Mouse (Mus musculus) ES-E14 (cell line): ENCODE results near the gene Adh4.

ENCODE experiments used
- MAFK ChIP-seq: IDR thresholded peaks from 2 replicates; pipeline ENCODE4 v1.6.1; 2014; ENCODE audit warnings: mild to moderate bottlenecking, low read depth, low read length, inconsistent platforms; ENCODE audit not compliant: insufficient read depth
- ZC3H11A ChIP-seq: IDR thresholded peaks from 2 replicates; pipeline ENCODE4 v1.6.1; 2012; ENCODE audit warnings: low read depth, mild to moderate bottlenecking, inconsistent platforms, low read length, borderline replicate concordance

DNA sequence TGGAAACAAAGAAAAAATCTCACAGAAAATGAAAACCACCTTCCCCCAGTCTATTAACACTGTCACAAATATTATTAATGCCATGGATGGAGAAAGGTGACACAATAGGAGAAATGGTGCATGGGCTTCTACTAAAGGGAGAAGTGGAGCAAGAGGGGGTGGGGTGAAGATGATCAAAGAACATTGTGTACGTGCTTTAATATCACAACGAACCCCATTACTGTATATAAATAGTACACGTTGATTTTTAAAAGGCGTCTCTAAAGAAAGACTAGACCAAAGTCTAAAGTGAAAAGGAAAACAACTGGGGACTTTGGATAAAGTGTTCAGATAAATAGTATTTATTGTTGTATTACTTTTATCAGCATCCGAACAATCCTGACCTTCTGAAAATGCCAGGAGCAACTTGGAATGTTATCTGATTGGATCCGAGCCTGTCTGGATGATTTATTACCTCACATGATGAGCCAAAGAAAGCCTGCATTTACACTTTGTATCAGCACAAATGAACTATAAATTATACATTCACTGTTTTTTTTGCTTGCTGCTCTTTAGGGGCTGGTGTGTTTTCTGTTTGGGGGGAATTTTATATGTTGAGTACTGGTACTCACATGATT, 15.2 kb downstream of the Adh4 start:
- TF ChIP-seq ZC3H11A (no peak), MAFK (no peak)
